ENCODE assay signal across 14 mouse cellular contexts in genomic region chr13:13637577-13637976, GRCm38 (mm10).
"Had no signal": no experiment of that assay in that cellular context is flagged by ENCODE, and none has a peak within 500 bp of the region (broad histone marks: within the 10 kb centered on the region; RNA-seq: fewer than 3 reads in every experiment).

No protein-coding gene starts in this region.

- H3K36me3 ChIP-seq: limb, embryonic 12.5 days; midbrain, embryonic 10.5 days had no signal

- H3K4me3 ChIP-seq: limb, embryonic 12.5 days; limb, embryonic 15.5 days; megakaryocyte, embryonic 14.5 days; midbrain, embryonic 10.5 days; midbrain, embryonic 13.5 days had no signal

- H3K4me1 ChIP-seq: limb, embryonic 12.5 days; limb, embryonic 15.5 days had no signal

- ATAC-seq: liver, postnatal 0 days; lung, postnatal 0 days; midbrain, embryonic 13.5 days; midbrain, embryonic 16.5 days had no signal

- DNase-seq: kidney, postnatal 36 days; liver, postnatal 0 days; lung, embryonic 14.5 days; thymus, adult 18-20 months; thymus, postnatal 4 days had no signal

- H3K27ac ChIP-seq: kidney, postnatal 0 days; limb, embryonic 12.5 days; limb, embryonic 15.5 days; liver, embryonic 14.5 days; midbrain, embryonic 10.5 days; midbrain, embryonic 13.5 days had no signal
